Comparison of ENCODE assay signal across 16 mouse cellular contexts in genomic region chr7:61514764-61515163, GRCm38 (mm10).
"Had no signal": no experiment of that assay in that cellular context is flagged by ENCODE, and none has a peak within 500 bp of the region (broad histone marks: within the 10 kb centered on the region; RNA-seq: fewer than 3 reads in every experiment).

No protein-coding gene starts in this region.

- H3K9me3 ChIP-seq: kidney, embryonic 15.5 days; lung, embryonic 15.5 days; midbrain, embryonic 12.5 days; stomach, embryonic 15.5 days had no signal

- H3K4me1 ChIP-seq: kidney, embryonic 15.5 days; limb, embryonic 15.5 days; liver, embryonic 13.5 days; lung, embryonic 15.5 days; megakaryocyte, embryonic 14.5 days; midbrain, embryonic 12.5 days; stomach, embryonic 15.5 days had no signal

- H3K4me2 ChIP-seq: kidney, embryonic 15.5 days; limb, embryonic 15.5 days; liver, embryonic 13.5 days; lung, embryonic 15.5 days; midbrain, embryonic 12.5 days; stomach, embryonic 15.5 days had no signal

- H3K27me3 ChIP-seq: kidney, embryonic 15.5 days; limb, embryonic 15.5 days; liver, embryonic 13.5 days; lung, embryonic 15.5 days; megakaryocyte, embryonic 14.5 days; midbrain, embryonic 12.5 days; stomach, embryonic 15.5 days had no signal

- H3K36me3 ChIP-seq: kidney, embryonic 15.5 days; limb, embryonic 15.5 days; liver, embryonic 13.5 days; lung, embryonic 15.5 days; midbrain, embryonic 12.5 days; stomach, embryonic 15.5 days had no signal

- ATAC-seq: intestine, embryonic 16.5 days; liver, postnatal 0 days; midbrain, embryonic 16.5 days had no signal

- H3K4me3 ChIP-seq: kidney, embryonic 15.5 days; limb, embryonic 15.5 days; liver, embryonic 13.5 days; lung, embryonic 15.5 days; megakaryocyte, embryonic 14.5 days; midbrain, embryonic 12.5 days; stomach, embryonic 15.5 days had no signal

- DNase-seq: kidney, adult 2 months; kidney, postnatal 25 days; layer of hippocampus, postnatal 36 days; liver, embryonic 13.5 days; liver, postnatal 0 days; lung, postnatal 14 days; thymus, postnatal 4 days had no signal

- H3K27ac ChIP-seq: kidney, embryonic 15.5 days; limb, embryonic 15.5 days; liver, embryonic 13.5 days; lung, embryonic 15.5 days; macrophage; midbrain, embryonic 12.5 days; stomach, embryonic 15.5 days had no signal

- H3K9ac ChIP-seq: kidney, embryonic 15.5 days; limb, embryonic 15.5 days; liver, embryonic 13.5 days; liver, postnatal 0 days; lung, embryonic 15.5 days; midbrain, embryonic 12.5 days; stomach, embryonic 15.5 days had no signal
